Mouse (Mus musculus) hindbrain, embryonic 15.5 days (tissue): ENCODE data around the gene Ccdc130. TPM values are rescaled to one million over a fixed set of nuclear protein-coding genes. Genes with fewer than 3 reads are reported as not detected.

Experiments used
- ATAC-seq: fragments of 200-750 bp; cut with Nextera tagmentation; 2 replicates; pipeline ENCODE4 v1.8.0; 2017; ENCODE audit warnings: low read depth, moderate number of reproducible peaks, moderate TSS enrichment; ENCODE audit not compliant: low FRiP score
- H3K27ac ChIP-seq: fragments of 300-500 bp; sonication (generic); replicated peaks from 2 replicates; pipeline ENCODE4 v1.5.1; 2015; ENCODE audit warnings: mild to moderate bottlenecking, inconsistent platforms
- H3K27me3 ChIP-seq: fragments of 300-500 bp; sonication (generic); 2 replicates; pipeline ENCODE4 v1.6.1; 2015; ENCODE audit warnings: control low read depth, inconsistent platforms
- H3K36me3 ChIP-seq: fragments of 300-500 bp; sonication (generic); 2 replicates; pipeline ENCODE4 v1.6.1; 2015; ENCODE audit warnings: control low read depth, inconsistent platforms
- H3K4me1 ChIP-seq: fragments of 300-500 bp; sonication (generic); replicated peaks from 2 replicates; pipeline ENCODE4 v1.6.1; 2015; ENCODE audit warnings: control low read depth, inconsistent platforms
- H3K4me2 ChIP-seq: fragments of 300-500 bp; sonication (generic); 2 replicates; pipeline ENCODE4 v1.6.1; 2015; ENCODE audit warnings: moderate library complexity, mild to moderate bottlenecking, inconsistent platforms
- H3K4me3 ChIP-seq: fragments of 300-500 bp; sonication (generic); 2 replicates; pipeline ENCODE4 v1.5.1; 2015; ENCODE audit warnings: mild to moderate bottlenecking, inconsistent platforms
- H3K9ac ChIP-seq: fragments of 300-500 bp; sonication (generic); 2 replicates; pipeline ENCODE4 v1.6.1; 2015; ENCODE audit warnings: inconsistent platforms
- H3K9me3 ChIP-seq: fragments of 300-500 bp; sonication (generic); 2 replicates; pipeline ENCODE4 v1.6.1; 2016; ENCODE audit warnings: control low read depth, inconsistent platforms
- WGBS: fragments of 180-500 bp; shearing (Covaris S2); methylation state at CpG from one replicate; pipeline ENCODE4 v1.1.7; 2015; 5-methylcytosine and 5-hydroxymethylcytosine counted together
- polyA plus RNA-seq: library from polyadenylated mRNA; unstranded; fragments of >200 nt; fragmentation: Nextera tagmentation; extraction: Ambion mirVana; gene quantifications from 2 replicates; pipeline ENCODE4 v1.2.1, GENCODE M21; 2015

The Ccdc130 gene
- polyA plus RNA-seq, 1 experiment from 2014 or later, result 23.4 TPM

DNA sequence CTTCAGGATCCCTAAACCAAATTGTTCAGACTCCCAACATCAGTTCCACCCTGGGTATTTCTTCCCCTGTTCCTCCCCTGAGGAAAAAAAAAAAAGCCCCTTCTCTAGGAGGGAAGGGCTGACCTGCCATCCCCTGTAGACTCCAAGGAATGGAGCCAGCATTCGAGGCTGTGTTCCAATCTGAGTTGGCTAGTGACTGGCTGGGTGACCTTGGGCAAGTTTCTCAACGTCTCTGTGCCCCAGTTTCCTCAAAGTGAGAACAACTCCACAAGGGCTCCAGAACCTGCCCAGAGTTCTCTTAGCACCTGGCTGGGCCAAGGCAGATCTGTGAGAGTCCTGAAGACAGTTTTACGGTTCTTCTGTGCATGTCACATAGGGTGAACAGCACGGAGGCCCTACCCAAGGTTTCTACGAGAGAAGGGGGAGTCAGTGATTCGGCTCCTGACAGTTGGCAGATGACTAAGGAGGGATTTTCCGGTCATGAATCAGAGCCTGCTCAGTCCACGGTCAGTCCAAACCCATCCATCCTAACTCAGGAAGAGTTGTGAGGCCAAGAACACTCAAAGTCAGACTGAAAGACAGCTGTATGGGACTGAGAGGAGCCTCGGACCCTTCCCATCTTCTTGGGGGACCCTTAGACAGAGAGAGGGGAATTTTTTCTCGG is 34.3 kb downstream of the Ccdc130 start:
- Histone ChIP-seq H3K36me3 (peaks cover 30% of the 10 kb centered on the region), H3K4me3 (peak overlapping the region; percentile 98), H3K27ac (peak overlapping the region; percentile 78; the same call in 1 of the 2 replicates), H3K4me1 (peaks cover 34% of the 10 kb centered on the region), H3K9ac (peak overlapping the region; percentile 99), H3K4me2 (peak overlapping the region; percentile 91), H3K27me3 (no peaks in the 10 kb centered on the region), H3K9me3 (no peaks in the 10 kb centered on the region)
- WGBS, result 31% methylated on average over 10 of the region's 10 CpGs
- ATAC-seq, result no peak

DNA sequence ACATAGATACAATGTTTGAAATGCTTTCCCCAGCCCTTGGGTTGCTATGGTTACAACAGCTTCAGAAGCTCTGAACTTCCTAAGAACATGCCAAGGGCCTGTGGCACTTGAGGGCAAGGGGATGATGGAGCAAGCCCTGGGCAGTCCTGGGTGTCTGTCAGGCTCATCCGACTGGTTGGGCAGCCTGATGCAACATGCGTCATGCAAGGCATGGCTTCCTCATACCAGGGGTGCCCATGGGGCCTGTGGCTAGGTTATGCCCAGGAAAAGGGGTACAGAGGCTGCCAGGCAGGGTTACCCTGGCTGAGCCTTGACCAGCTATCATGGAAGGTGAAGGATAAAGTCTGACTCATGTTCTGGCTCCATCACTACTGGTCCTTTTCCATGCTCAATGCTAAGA is 37.1 kb downstream of the Ccdc130 start:
- Histone ChIP-seq H3K27ac (no peak overlapping the region), H3K4me2 (no peak overlapping the region), H3K36me3 (peaks cover 59% of the 10 kb centered on the region), H3K4me1 (peaks cover 32% of the 10 kb centered on the region), H3K4me3 (no peak overlapping the region), H3K9me3 (no peaks in the 10 kb centered on the region), H3K27me3 (no peaks in the 10 kb centered on the region), H3K9ac (no peak overlapping the region)
- WGBS, result 88% methylated on average over 2 of the region's 2 CpGs
- no peak for ATAC-seq

DNA sequence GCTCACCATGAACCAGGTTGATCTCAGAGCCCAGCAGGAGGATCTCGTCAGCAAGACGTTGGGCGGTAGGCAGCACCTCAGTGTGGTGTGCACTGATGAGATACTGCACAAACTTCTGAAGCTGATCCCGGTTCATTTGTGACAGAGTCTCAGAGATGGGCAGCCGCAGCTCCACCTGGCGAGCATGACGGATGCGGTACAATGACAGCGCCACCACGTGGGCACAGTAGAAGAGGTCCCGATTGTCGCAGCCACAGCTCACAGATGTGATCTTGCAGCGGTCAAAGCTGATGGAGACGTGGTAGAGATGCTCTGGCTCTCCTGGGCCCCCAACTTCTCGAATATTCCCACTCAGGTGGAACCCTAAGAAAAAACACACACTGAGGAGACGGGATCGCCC is 39.4 kb downstream of the Ccdc130 start:
- H3K9me3 ChIP-seq, result no peaks in the 10 kb centered on the region
- no peak overlapping the region for H3K4me3 ChIP-seq
- no peak for ATAC-seq
- H3K4me2 ChIP-seq, result no peak overlapping the region
- no peak overlapping the region for H3K9ac ChIP-seq
- peaks cover 19% of the 10 kb centered on the region for H3K4me1 ChIP-seq
- no peak overlapping the region for H3K27ac ChIP-seq
- no peaks in the 10 kb centered on the region for H3K27me3 ChIP-seq
- H3K36me3 ChIP-seq, result peaks cover 75% of the 10 kb centered on the region
- WGBS, result 83% methylated on average over 17 of the region's 17 CpGs

DNA sequence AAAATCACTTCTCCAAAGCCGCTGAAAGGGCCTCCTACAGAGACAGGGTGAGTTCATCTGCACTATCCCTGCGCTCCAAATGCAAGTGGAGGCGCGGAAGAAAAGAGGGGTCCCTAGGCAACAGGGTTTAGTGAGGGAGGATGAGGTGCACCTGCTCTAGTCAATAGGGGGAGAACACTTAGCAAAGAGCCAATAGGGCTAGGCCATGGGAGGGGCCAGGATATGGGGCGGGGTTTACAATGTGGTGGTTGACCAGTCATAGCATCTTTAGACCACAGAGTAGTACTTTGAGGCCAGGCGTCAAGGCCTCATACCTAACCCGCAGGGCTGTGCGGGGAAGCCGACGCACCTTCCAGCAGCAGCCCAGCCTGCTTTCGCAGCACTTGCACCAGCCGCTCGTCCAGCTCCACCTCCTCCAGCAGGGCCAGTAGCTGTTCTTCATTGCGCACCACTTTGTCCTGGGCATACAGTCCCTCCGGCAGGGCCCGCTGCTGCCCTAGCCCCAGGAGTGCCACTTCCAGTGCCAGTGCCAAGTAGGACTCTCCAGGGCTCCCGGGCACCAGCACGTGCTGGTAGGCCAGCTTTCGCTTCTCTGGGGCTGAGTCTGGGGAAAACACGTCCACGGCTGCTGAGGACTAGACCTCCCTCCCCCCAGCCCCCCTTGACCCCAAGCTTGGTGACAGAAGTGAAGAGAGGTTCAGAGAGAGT is 46.7 kb downstream of the Ccdc130 start:
- peak; percentile 49; the same call in 1 of the 2 replicates for ATAC-seq

DNA sequence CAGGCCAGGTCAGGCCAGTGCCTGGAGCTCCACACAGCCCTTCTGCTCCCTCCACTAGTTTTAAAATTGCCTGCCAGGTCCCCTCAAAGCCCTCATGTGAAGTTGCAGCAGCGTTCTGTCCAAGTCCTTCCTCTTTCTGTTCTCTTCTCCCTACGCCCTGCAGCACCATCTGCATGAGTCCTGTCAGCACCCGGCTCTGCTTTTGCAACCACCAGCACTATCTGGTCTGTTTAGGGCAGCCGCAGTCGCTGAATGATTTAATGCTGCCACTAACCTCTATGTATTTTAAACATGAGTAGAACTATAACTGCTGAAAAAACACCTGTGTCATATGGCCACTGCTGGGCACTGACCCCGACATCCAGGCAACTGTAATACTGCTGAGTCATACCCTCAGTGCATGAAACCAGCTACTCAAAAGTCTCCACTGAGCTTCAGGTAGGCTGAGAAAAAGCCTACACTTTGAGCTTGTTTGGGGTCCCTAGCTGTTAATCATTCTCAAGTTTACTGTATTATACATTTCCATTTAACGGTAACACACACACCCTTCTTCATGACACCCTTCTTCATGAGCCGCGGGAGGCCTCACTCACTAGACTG is 47.5 kb downstream of the Ccdc130 start:
- Histone ChIP-seq H3K4me1 (no peaks in the 10 kb centered on the region), H3K36me3 (peaks cover 82% of the 10 kb centered on the region), H3K4me3 (no peak overlapping the region), H3K9ac (no peak overlapping the region), H3K27me3 (no peaks in the 10 kb centered on the region), H3K4me2 (no peak overlapping the region), H3K27ac (no peak overlapping the region), H3K9me3 (no peaks in the 10 kb centered on the region)
- ATAC-seq, result no peak
- 91% methylated on average over 9 of the region's 9 CpGs for WGBS

More for the DNA sequence above, 46.7 kb downstream of the Ccdc130 start:
- Histone ChIP-seq H3K27me3 (no peaks in the 10 kb centered on the region), H3K4me1 (no peaks in the 10 kb centered on the region), H3K9me3 (no peaks in the 10 kb centered on the region), H3K27ac (no peak overlapping the region), H3K4me2 (no peak overlapping the region), H3K36me3 (peaks cover 85% of the 10 kb centered on the region), H3K4me3 (no peak overlapping the region), H3K9ac (no peak overlapping the region)
- WGBS, result 77% methylated on average over 21 of the region's 21 CpGs

DNA sequence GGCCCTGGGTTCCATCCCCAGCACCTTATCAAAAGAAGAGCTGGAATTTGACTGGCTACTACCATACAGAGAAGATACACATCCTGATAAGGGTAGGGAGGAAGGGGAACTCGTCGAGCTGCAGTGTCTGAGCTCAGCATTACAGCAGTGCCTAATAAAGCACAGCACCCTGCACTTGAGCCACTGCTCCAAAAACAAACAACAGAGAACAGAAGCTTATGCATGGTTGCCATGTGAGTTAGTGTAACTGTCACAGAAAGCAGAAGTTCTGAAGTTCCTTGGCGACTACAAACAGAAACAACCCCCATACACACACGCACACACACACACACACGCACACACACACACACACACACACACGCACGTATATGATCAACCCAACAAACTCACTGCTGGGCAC is 50.1 kb downstream of the Ccdc130 start:
- no peak overlapping the region for H3K9ac ChIP-seq
- H3K4me2 ChIP-seq, result no peak overlapping the region
- H3K9me3 ChIP-seq, result no peaks in the 10 kb centered on the region
- no peaks in the 10 kb centered on the region for H3K4me1 ChIP-seq
- peaks cover 86% of the 10 kb centered on the region for H3K36me3 ChIP-seq
- no peak overlapping the region for H3K4me3 ChIP-seq
- 89% methylated on average over 7 of the region's 7 CpGs for WGBS
- no peaks in the 10 kb centered on the region for H3K27me3 ChIP-seq
- no peak overlapping the region for H3K27ac ChIP-seq
- no peak for ATAC-seq

DNA sequence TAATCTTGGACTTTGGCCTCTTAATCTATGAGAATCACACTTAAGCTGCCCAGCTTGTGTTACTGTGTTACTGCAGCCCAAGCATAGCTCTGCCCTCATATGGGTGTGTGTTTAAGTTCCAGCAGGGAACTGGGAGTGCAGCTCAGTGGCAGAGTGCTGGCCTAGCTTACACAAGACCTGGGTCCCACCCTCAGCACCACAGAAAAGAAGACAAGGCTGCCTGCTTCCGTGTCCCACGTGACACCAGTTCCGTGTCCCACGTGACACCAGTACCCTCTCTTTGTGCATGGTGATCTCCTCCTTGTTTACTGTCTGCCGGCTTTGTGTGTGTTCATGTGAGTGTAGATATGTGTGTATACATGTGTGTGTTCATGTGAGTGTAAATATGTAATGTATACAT is 52.0 kb downstream of the Ccdc130 start:
- H3K4me2 ChIP-seq, result no peak overlapping the region
- WGBS, result 97% methylated on average over 5 of the region's 5 CpGs
- H3K9me3 ChIP-seq, result no peaks in the 10 kb centered on the region
- H3K36me3 ChIP-seq, result peaks cover 78% of the 10 kb centered on the region
- no peaks in the 10 kb centered on the region for H3K4me1 ChIP-seq
- H3K27ac ChIP-seq, result no peak overlapping the region
- ATAC-seq, result no peak
- H3K27me3 ChIP-seq, result no peaks in the 10 kb centered on the region
- H3K4me3 ChIP-seq, result no peak overlapping the region
- H3K9ac ChIP-seq, result no peak overlapping the region

DNA sequence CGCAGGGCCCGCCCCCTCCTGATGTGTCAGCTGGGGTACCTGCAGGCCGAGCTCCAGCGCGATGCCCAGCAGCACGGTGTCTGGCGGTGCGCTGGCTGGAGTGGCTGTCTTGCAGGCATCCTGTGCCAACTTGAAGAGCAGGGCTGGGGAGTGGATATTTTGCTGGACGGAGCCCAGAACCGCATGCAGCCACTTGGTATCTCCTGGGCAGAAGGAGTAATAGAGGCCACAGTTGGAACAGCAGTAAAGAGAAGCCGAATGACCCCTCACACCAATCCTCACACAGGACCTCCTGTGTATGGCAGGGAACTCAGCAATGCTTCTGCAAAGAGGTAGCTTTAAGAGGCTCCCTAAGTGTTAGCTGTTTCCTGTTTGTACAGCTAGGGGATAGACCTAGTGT is 53.0 kb downstream of the Ccdc130 start:
- Histone ChIP-seq H3K9ac (no peak overlapping the region), H3K4me1 (no peaks in the 10 kb centered on the region), H3K36me3 (peaks cover 78% of the 10 kb centered on the region), H3K27ac (no peak overlapping the region), H3K9me3 (no peaks in the 10 kb centered on the region), H3K27me3 (no peaks in the 10 kb centered on the region), H3K4me2 (no peak overlapping the region), H3K4me3 (no peak overlapping the region)
- ATAC-seq, result no peak
- 95% methylated on average over 11 of the region's 11 CpGs for WGBS

DNA sequence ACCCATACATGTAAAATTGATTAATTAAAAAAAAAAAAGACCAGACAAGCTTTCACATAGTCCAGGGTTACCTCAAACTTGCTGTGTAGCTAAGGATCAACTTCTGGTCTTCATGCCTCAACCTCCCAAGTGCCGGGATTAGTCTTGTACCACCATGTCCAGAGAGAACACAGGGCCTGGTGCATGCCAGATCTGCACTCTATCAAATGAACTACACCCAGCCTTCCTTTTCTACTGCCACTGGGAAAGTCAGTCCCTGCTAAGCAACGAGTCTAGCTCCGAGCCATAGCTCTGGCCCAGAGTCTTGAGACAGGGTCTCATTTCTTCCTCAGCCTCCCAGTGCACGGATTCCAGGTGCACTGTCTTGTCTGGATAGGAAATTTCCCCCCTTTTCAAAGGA is 56.9 kb downstream of the Ccdc130 start:
- Histone ChIP-seq H3K4me3 (no peak overlapping the region), H3K9ac (no peak overlapping the region), H3K4me1 (peaks cover 18% of the 10 kb centered on the region), H3K4me2 (no peak overlapping the region), H3K27me3 (no peaks in the 10 kb centered on the region), H3K27ac (no peak overlapping the region), H3K36me3 (peaks cover 59% of the 10 kb centered on the region), H3K9me3 (no peaks in the 10 kb centered on the region)
- ATAC-seq, result no peak
- 98% methylated on average over 4 of the region's 4 CpGs for WGBS

DNA sequence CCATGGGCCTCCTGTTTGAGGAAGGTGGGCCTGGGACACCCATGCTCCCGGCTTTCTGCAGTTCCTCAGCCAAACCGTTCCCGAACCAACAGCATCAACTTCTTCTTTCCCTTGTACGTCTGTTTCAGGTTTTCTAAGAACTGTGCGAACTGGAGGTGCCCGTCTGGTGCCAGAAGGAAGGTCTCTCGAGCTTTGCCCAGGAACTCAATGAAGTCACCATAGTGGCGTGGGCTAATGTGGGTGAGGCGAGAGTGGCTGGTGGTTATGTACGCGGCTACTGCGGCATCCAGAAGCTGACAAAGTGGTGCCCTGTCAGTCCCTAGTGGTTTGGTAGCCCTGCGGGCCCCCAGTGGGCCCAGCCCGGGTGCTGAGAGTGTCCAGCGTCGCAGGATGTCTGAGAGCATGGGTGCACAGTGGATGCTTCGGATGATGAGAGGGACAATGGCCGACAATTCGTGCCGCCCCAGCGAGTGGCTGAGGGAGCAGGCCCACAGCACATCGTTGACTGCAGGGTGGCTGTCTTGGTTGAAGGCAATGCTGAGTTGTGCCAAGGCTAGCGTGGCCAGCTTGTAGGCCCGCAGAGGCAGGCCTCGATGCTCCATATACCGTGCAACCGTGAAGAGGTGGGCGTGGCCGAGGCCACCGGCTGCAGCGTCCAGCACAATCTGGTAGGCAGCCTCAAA is 58.2 kb downstream of the Ccdc130 start:
- no peak overlapping the region for H3K4me3 ChIP-seq

DNA sequence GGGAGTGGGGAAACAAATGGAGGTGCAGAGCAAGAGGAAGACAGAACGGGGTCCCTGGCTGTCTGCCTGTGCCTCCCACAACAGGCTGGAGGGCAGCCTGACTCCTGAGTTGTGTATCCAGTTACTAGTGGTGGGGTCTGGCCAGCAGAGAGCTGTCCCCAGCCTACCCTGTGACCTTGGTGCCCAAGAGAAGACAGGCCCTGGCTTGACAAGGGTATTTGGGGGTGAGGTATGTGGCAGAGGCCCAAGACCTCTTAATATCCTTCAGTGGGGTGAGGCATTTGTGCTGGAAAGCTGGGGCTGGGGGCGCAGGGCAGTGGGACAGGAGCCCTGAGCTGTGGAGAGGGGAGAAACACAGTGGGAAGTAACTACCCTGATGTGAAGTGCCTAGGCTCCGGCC is 59.0 kb downstream of the Ccdc130 start:
- Histone ChIP-seq H3K4me2 (no peak overlapping the region), H3K4me1 (peaks cover 24% of the 10 kb centered on the region), H3K27ac (no peak overlapping the region), H3K9ac (no peak overlapping the region), H3K36me3 (peaks cover 46% of the 10 kb centered on the region), H3K4me3 (no peak overlapping the region), H3K27me3 (no peaks in the 10 kb centered on the region), H3K9me3 (no peaks in the 10 kb centered on the region)
- 96% methylated on average over 3 of the region's 3 CpGs for WGBS
- ATAC-seq, result no peak

More for the DNA sequence above, 58.2 kb downstream of the Ccdc130 start:
- no peaks in the 10 kb centered on the region for H3K27me3 ChIP-seq
- no peak overlapping the region for H3K9ac ChIP-seq
- peaks cover 52% of the 10 kb centered on the region for H3K36me3 ChIP-seq
- H3K9me3 ChIP-seq, result no peaks in the 10 kb centered on the region
- WGBS, result 92% methylated on average over 31 of the region's 31 CpGs
- H3K27ac ChIP-seq, result no peak overlapping the region
- no peak for ATAC-seq
- H3K4me1 ChIP-seq, result peaks cover 24% of the 10 kb centered on the region
- no peak overlapping the region for H3K4me2 ChIP-seq
